Mouse (Mus musculus) hindlimb bud, embryonic 11.5 days (tissue): ENCODE data around the gene Rps27rt.
"Not testable (repeated sequence)": the region's sequence is repeated elsewhere in the genome, so short reads cannot be mapped to it uniquely, and the experiment has no call there.

Experiments used
- DNase-seq: peaks from one replicate; pipeline ENCODE4 v3.0.0-alpha.2; 2012; ENCODE audit warnings: low read depth, low spot score; ENCODE audit errors: extremely low spot score

Gene Rps27rt

GRCm38 (mm10) chr9:114982689-114983360, at the start of gene Rps27rt:
Gene Rps27rt, minus strand, starts transcription at chr9:114982739.
- no peak for DNase-seq

DNA sequence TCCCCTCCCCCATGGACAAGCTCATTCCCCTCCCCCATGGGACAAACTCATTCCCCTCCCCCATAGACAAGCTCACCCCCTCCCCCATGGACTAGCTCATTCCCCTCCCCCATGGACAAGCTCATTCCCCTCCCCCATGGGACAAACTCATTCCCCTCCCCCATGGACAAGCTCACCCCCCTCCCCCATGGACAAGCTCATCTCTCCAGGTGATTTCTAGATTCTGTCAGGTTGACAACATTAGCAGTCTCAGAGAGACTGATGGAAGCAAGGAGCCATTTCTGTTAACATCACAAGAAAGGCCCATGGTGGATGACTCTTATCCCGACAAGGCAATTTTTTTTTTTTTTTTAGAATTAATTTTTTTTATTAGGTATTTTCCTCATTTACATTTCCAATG, 48.5 kb upstream of the Rps27rt start:
- DNase-seq, result not testable (repeated sequence)

- no peak for DNase-seq
Observed at GRCm38 (mm10) chr9:115030581-115030980, 48.0 kb upstream of the Rps27rt start.

GRCm38 (mm10) chr9:115029307-115029706, 46.8 kb upstream of the Rps27rt start:
- no peak for DNase-seq

DNA sequence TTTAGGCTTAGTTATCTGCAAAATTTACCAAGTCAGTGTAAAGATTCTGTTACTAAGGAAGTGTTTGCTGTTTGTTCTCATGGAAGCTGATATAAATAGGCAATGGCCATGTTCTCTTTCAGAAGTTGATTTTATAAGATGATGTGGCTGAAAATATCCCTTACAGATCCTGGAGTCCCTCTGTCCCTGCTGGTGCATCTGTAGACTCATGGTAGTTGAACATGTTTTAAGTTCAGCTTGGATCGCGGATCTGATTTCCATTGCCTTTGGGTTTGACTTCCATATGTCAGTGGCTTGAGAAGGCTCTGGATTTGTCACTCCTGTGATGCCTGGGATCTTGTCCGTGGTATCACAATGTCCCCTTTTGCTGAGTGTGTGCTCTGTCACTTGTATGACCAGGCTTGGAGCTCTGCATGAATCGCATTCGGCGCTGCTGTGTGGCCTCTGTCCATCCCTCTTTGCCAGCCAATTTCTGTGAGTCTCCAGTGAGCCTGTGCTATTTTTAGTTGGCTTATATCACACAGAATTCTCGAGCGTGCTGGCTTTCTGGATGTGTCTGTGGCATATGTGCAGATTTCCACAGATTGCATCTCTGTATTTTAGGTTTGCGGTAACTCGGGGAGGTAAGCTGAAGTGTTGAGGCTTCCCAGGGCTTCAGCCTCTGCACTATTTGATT, 41.3 kb upstream of the Rps27rt start:
- DNase-seq, result no peak

DNA sequence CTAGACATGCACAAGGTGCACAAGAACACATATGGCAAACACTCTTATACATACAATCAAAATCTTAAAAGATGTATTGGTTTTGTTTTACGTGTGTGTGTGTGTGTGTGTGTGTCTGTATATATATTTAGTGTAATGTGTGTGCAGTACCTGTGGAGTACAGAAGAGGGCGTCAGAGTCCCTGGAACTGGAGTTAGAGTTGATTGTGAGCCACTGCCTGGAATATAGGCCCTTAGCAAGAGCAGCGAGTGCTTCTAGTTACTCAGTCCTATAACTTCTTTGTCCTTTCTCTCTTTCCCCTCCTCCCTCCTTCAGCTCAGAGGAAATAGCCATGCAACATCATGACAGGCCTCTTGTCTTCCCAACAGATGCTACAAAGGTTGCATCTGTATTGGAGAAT, 40.6 kb upstream of the Rps27rt start:
- no peak for DNase-seq

GRCm38 (mm10) chr9:115021419-115021818, 38.9 kb upstream of the Rps27rt start:
- no peak for DNase-seq

- DNase-seq, result no peak
Observed at GRCm38 (mm10) chr9:115020141-115020540, 37.6 kb upstream of the Rps27rt start.

- no peak for DNase-seq
Observed at GRCm38 (mm10) chr9:115012367-115012766, 29.8 kb upstream of the Rps27rt start.

DNA sequence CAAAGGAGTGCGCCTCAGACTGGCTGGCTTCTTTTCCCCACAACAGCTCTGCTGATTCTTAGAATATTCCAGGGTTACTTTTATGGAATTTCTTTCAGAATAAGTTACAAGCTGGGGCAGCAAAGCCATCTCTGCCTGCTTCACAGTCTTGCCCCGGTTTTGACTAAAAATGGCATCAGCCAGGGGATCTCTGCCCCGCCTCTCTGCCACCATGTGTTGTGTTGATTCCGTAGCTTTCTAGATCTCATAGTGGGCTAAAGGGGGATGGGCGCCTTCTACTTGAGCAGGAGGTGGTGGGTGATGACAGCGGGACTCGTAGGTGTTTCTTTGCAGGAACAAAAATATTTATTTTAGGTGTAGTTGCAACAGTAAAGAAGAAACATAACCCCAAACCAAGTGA, 25.7 kb upstream of the Rps27rt start:
- no peak for DNase-seq

- DNase-seq, result no peak
Observed at GRCm38 (mm10) chr9:115007776-115008175, 25.2 kb upstream of the Rps27rt start.

DNA sequence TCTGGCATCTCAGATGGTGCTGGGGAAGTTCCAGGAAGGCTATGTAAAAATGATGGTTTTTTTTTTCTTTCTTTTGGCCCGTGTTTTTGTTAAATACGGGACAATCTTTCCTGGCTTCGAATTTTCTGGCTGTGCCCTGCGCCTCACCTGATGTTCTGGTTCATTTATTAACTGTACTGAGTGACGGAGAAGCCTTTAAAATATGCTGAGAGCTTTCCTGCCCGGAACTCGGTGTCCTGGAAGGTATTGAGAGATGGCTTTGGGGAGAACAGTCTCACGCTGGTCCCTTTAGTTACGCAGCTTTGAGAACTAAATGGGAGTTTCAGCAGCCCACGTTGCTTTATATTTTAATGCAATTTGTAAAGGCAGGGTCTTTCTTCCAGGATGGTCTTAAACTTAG, 22.9 kb upstream of the Rps27rt start:
- no peak for DNase-seq

GRCm38 (mm10) chr9:114999771-115000146, 17.2 kb upstream of the Rps27rt start:
- DNase-seq, result no peak

DNA sequence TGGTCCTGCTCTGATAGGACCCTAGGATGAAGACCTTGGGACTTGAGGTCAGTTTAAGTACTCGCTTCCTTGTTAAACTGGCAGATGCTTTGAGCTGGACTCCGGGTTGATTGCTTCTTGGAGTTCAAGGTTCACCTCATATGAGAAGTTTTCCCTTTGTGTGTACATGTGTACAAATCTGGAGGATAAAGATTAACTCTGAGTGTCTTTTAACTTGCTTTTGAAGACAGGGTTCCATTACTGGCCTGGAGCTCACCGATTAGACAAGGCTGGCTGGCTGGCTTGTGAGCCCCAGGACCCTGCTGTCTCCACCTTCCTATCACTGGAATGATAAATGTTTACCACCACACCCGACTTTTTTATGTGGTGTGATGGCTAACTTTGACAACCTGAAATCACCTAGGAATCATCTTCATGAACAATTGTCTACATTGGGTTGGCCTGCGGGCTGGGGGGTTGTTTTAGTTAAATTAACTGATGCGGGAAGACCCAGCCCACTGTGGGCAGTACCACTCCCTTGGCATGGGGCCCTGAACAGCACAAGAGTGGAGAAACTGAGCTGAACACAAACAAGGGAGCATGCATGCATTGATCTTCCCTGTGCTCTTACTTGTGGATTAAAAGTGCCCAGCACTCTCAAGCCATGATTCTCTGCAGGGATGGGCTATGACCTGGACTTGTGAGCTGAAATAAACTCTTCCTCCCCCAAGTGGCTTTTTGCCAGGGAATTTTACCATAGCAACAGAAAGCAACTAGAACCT, 16.7 kb upstream of the Rps27rt start:
- no peak for DNase-seq

GRCm38 (mm10) chr9:114996489-114996888, 13.9 kb upstream of the Rps27rt start:
- DNase-seq, result no peak

DNA sequence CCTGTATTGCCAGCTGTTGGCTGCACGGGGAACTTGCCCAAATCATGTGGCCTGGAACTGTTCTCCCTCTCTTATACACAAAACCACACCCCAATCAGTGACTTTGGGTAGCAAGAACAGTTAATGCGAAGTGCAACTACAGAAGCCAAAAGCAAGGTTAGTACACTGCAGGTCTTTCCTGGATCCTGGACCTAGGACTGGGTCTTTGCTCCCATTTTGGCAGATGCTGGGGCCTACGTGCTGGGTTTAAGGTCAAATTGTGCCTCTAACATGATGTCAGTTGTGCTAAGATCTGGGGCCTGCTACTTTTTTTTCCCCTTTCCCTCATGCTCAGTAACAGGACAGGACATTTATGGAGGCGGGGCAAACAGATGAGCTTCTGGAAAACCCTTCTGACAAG, 13.2 kb upstream of the Rps27rt start:
- DNase-seq, result no peak

DNA sequence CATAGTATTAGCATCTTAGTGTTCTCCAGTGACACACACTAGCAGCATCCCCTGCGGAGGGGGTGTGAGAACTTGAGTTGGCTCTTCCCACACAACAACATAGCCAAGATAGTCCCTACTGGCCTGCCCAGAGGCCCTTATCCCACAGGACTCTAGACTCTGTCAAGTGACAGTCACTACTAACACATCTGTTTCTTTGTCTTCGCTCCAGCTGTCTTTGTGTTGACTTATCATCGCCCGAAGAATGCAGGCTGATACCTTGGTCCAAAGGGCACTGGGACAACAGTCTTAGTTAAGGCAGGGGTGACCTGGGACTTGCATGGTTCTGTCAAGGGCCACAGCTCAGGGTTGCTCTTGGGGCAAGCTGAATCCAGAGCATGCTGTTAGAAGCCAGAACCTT, 12.7 kb upstream of the Rps27rt start:
- no peak for DNase-seq

DNA sequence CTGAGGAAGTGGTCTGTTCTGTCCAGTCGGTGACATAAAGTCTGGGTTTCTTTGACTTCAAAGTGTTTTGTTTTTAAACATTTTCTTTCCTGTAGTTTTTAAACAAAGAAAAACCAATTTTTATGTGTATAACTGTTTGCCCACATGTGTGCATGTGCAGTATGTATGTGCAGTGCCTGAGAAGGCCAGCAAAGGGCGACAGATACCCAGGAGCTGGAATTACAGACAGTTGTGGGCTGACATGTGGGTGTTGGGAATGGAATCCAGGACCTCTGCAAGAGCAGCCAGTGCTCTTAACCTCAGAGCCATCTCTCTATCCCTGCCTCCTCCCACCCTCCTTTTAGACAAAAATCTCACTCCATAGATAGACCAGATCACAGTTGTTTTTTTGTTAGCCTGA, 10.0 kb upstream of the Rps27rt start:
- no peak for DNase-seq

- no peak for DNase-seq
Observed at GRCm38 (mm10) chr9:114990421-114990820, 7.9 kb upstream of the Rps27rt start.

DNA sequence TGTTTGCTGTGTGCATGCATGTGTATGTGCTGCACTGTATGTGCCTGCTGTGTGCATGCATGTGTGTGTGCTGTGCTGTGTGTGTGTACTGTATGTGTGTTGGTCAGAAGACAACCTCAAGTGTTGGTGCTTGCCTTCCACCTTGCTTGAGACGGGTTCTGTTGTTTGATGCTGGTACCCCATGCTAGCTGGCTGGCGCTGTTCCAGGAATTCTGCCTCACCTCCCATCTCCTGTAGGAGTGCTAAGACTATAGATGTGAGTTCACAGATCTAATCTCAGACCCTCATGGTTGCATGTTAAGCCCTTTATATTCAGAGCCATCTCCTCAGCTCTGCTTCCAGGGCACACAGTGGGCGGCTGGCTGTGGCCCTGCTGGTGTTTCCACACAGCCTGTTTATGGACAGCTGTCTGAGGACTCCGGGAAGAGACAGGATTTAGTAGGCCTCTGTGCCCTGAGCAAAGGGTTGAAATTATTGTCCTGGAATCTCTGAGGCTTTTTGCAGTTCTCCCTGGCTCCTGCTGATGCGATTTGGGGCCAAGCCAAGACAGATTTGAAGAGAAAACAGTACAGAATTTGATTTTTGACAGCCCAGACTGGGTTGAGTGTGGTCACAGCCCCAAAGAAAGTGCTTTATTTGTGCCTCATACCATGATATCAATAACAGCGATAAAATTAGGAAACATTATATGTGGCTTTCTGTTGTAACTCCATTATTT, 6.2 kb upstream of the Rps27rt start:
- no peak for DNase-seq

DNA sequence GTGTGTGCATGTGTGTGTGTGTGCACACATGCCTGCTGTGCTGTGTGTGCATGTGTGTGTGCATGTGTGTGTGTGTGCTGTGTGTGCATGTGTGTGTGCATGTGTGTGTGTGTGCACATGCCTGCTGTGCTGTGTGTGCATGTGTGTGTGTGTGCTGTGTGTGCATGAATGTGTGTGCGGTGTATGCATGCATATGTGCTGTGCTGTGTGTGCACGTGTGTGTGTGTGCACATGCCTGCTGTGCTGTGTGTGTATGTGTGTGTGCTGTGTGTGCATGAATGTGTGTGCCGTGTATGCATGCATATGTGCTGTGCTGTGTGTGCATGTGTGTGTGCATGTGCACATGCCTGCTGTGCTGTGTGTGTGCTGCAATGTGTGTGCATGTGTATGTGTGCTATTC, 5.5 kb upstream of the Rps27rt start:
- no peak for DNase-seq
